Mouse (Mus musculus) embryonic facial prominence, embryonic 13.5 days (tissue): ENCODE data around the gene Orai3. TPM values are rescaled to one million over a fixed set of nuclear protein-coding genes. Genes with fewer than 3 reads are reported as not detected.

Source experiments
- ATAC-seq: fragments of 200-750 bp; cut with Nextera tagmentation; 2 replicates; pipeline ENCODE4 v1.8.0; 2017; ENCODE audit warnings: low read depth; ENCODE audit not compliant: insufficient number of reproducible peaks, insufficient read depth, low FRiP score, low TSS enrichment
- H3K27ac ChIP-seq: fragments of 300-500 bp; sonication (generic); 2 replicates; pipeline ENCODE4 v1.5.1; 2015; ENCODE audit warnings: moderate library complexity, mild to moderate bottlenecking, inconsistent platforms
- H3K27me3 ChIP-seq: fragments of 300-500 bp; sonication (generic); 2 replicates; pipeline ENCODE4 v1.6.1; 2015; ENCODE audit warnings: mild to moderate bottlenecking, inconsistent platforms
- H3K36me3 ChIP-seq: fragments of 300-500 bp; sonication (generic); 2 replicates; pipeline ENCODE4 v1.6.1; 2015; ENCODE audit warnings: mild to moderate bottlenecking, inconsistent platforms
- H3K4me1 ChIP-seq: fragments of 300-500 bp; sonication (generic); 2 replicates; pipeline ENCODE4 v1.6.1; 2015; ENCODE audit warnings: inconsistent platforms
- H3K4me2 ChIP-seq: fragments of 300-500 bp; sonication (generic); 2 replicates; pipeline ENCODE4 v1.6.1; 2015; ENCODE audit warnings: moderate library complexity, mild to moderate bottlenecking, inconsistent platforms
- H3K4me3 ChIP-seq: fragments of 300-500 bp; sonication (generic); 2 replicates; pipeline ENCODE4 v1.5.1; 2015; ENCODE audit warnings: mild to moderate bottlenecking, inconsistent platforms
- H3K9ac ChIP-seq: fragments of 300-500 bp; sonication (generic); 2 replicates; pipeline ENCODE4 v1.6.1; 2015; ENCODE audit warnings: mild to moderate bottlenecking, inconsistent platforms
- H3K9me3 ChIP-seq: fragments of 300-500 bp; sonication (generic); 2 replicates; pipeline ENCODE4 v1.6.1; 2016; ENCODE audit warnings: inconsistent platforms
- WGBS: fragments of 180-500 bp; shearing (Covaris S2); methylation state at CpG from one replicate; pipeline ENCODE4 v1.1.7; 2015; ENCODE audit warnings: mixed read lengths; 5-methylcytosine and 5-hydroxymethylcytosine counted together
- polyA plus RNA-seq: library from polyadenylated mRNA; unstranded; fragments of >200 nt; fragmentation: Nextera tagmentation; extraction: Ambion mirVana; gene quantifications from 2 replicates; pipeline ENCODE4 v1.2.1, GENCODE M21; 2015

Orai3 gene
- polyA plus RNA-seq, 1 experiment from 2014 or later: 16.4 TPM

GRCm38 (mm10) chr7:127747559-127748234 lies 21.9 kb upstream of the Orai3 start:
- 32% methylated on average over 6 of the region's 6 CpGs for WGBS
- peaks cover 29% of the 10 kb centered on the region for H3K4me1 ChIP-seq
- peak overlapping the region; percentile 92 for H3K27ac ChIP-seq
- H3K4me3 ChIP-seq: peak overlapping the region; percentile 88
- peaks cover 50% of the 10 kb centered on the region for H3K36me3 ChIP-seq
- ATAC-seq: no peak
- H3K4me2 ChIP-seq: peak overlapping the region; percentile 85
- peak overlapping the region; percentile 93 for H3K9ac ChIP-seq
- no peaks in the 10 kb centered on the region for H3K9me3 ChIP-seq
- H3K27me3 ChIP-seq: no peaks in the 10 kb centered on the region

- H3K27me3 ChIP-seq: no peaks in the 10 kb centered on the region
- H3K4me2 ChIP-seq: peak overlapping the region; percentile 85
- peak overlapping the region; percentile 93; the same call in 1 of the 2 replicates for H3K9ac ChIP-seq
- H3K4me3 ChIP-seq: peak overlapping the region; percentile 88
- WGBS: 93% methylated on average over 28 of the region's 28 CpGs
- H3K9me3 ChIP-seq: no peaks in the 10 kb centered on the region
- H3K36me3 ChIP-seq: peaks cover 55% of the 10 kb centered on the region
- ATAC-seq: no peak
- H3K4me1 ChIP-seq: peaks cover 34% of the 10 kb centered on the region
- H3K27ac ChIP-seq: no peak overlapping the region
Observed at GRCm38 (mm10) chr7:127748235-127748560, 21.4 kb upstream of the Orai3 start.

GRCm38 (mm10) chr7:127750131-127751127 lies 19.2 kb upstream of the Orai3 start:
- no peak overlapping the region; the same call in 1 of the 2 replicates for H3K4me2 ChIP-seq
- no peak overlapping the region for H3K4me3 ChIP-seq
- no peaks in the 10 kb centered on the region for H3K27me3 ChIP-seq
- H3K9me3 ChIP-seq: no peaks in the 10 kb centered on the region
- no peak for ATAC-seq
- no peak overlapping the region; the same call in none of the 2 replicates for H3K9ac ChIP-seq
- peaks cover 77% of the 10 kb centered on the region for H3K36me3 ChIP-seq
- no peak overlapping the region for H3K27ac ChIP-seq
- peaks cover 36% of the 10 kb centered on the region for H3K4me1 ChIP-seq
- WGBS: 81% methylated on average over 19 of the region's 19 CpGs

GRCm38 (mm10) chr7:127751619-127752018 lies 18.0 kb upstream of the Orai3 start:
- Histone ChIP-seq H3K4me2 (no peak overlapping the region), H3K9ac (0 out of 2 replicates have a peak overlapping the region, but pooled peaks have one; percentile 16), H3K27ac (no peak overlapping the region), H3K4me3 (no peak overlapping the region; the same call in 1 of the 2 replicates), H3K36me3 (peaks cover 88% of the 10 kb centered on the region), H3K4me1 (peaks cover 45% of the 10 kb centered on the region), H3K27me3 (no peaks in the 10 kb centered on the region), H3K9me3 (no peaks in the 10 kb centered on the region)
- no peak for ATAC-seq
- 93% methylated on average over 5 of the region's 5 CpGs for WGBS

GRCm38 (mm10) chr7:127752069-127752468 lies 17.5 kb upstream of the Orai3 start:
- 95% methylated on average over 27 of the region's 27 CpGs for WGBS
- peaks cover 93% of the 10 kb centered on the region for H3K36me3 ChIP-seq
- no peaks in the 10 kb centered on the region for H3K9me3 ChIP-seq
- ATAC-seq: no peak
- no peaks in the 10 kb centered on the region for H3K27me3 ChIP-seq
- H3K4me2 ChIP-seq: no peak overlapping the region
- H3K9ac ChIP-seq: 0 out of 2 replicates have a peak overlapping the region, but pooled peaks have one; percentile 16
- no peak overlapping the region for H3K27ac ChIP-seq
- H3K4me3 ChIP-seq: no peak overlapping the region; the same call in 1 of the 2 replicates
- peaks cover 46% of the 10 kb centered on the region for H3K4me1 ChIP-seq

- peaks cover 35% of the 10 kb centered on the region for H3K4me1 ChIP-seq
- H3K4me3 ChIP-seq: no peak overlapping the region
- no peaks in the 10 kb centered on the region for H3K9me3 ChIP-seq
- no peak overlapping the region for H3K4me2 ChIP-seq
- ATAC-seq: no peak
- no peaks in the 10 kb centered on the region for H3K27me3 ChIP-seq
- H3K9ac ChIP-seq: peak overlapping the region; percentile 32; the same call in 1 of the 2 replicates
- H3K36me3 ChIP-seq: peaks cover 99% of the 10 kb centered on the region
- 52% methylated on average over 5 of the region's 5 CpGs for WGBS
- H3K27ac ChIP-seq: no peak overlapping the region
Observed at GRCm38 (mm10) chr7:127753158-127753557, 16.5 kb upstream of the Orai3 start.

GRCm38 (mm10) chr7:127753741-127754140 lies 15.9 kb upstream of the Orai3 start:
- Histone ChIP-seq H3K27ac (no peak overlapping the region), H3K4me2 (no peak overlapping the region), H3K9me3 (no peaks in the 10 kb centered on the region), H3K36me3 (peaks cover 99% of the 10 kb centered on the region), H3K4me3 (no peak overlapping the region), H3K9ac (0 out of 2 replicates have a peak overlapping the region, but pooled peaks have one; percentile 57), H3K4me1 (peaks cover 36% of the 10 kb centered on the region), H3K27me3 (no peaks in the 10 kb centered on the region)
- ATAC-seq: no peak
- WGBS: 89% methylated on average over 7 of the region's 7 CpGs

- ATAC-seq: no peak
- H3K4me3 ChIP-seq: no peak overlapping the region
- WGBS: 16% methylated on average over 6 of the region's 6 CpGs
- H3K27me3 ChIP-seq: no peaks in the 10 kb centered on the region
- peaks cover 36% of the 10 kb centered on the region for H3K4me1 ChIP-seq
- H3K9ac ChIP-seq: peak overlapping the region; percentile 44; the same call in 1 of the 2 replicates
- peaks cover 84% of the 10 kb centered on the region for H3K36me3 ChIP-seq
- 0 out of 2 replicates have a peak overlapping the region, but pooled peaks have one; percentile 20 for H3K4me2 ChIP-seq
- peak overlapping the region; percentile 12; the same call in 1 of the 2 replicates for H3K27ac ChIP-seq
- no peaks in the 10 kb centered on the region for H3K9me3 ChIP-seq
Observed at GRCm38 (mm10) chr7:127759716-127760115, 9.9 kb upstream of the Orai3 start.

GRCm38 (mm10) chr7:127760478-127760877 lies 9.1 kb upstream of the Orai3 start:
- Histone ChIP-seq H3K4me1 (peaks cover 36% of the 10 kb centered on the region), H3K9ac (no peak overlapping the region), H3K9me3 (no peaks in the 10 kb centered on the region), H3K27me3 (no peaks in the 10 kb centered on the region), H3K36me3 (peaks cover 84% of the 10 kb centered on the region), H3K27ac (0 out of 2 replicates have a peak overlapping the region, but pooled peaks have one; percentile 16), H3K4me2 (no peak overlapping the region), H3K4me3 (no peak overlapping the region)
- 88% methylated on average over 3 of the region's 3 CpGs for WGBS
- ATAC-seq: no peak

- H3K27ac ChIP-seq: no peak overlapping the region
Observed at GRCm38 (mm10) chr7:127761026-127761425, 8.6 kb upstream of the Orai3 start.

GRCm38 (mm10) chr7:127763642-127764041 lies 6.0 kb upstream of the Orai3 start:
- no peaks in the 10 kb centered on the region for H3K9me3 ChIP-seq
- 86% methylated on average over 4 of the region's 4 CpGs for WGBS

More at GRCm38 (mm10) chr7:127761026-127761425, 8.6 kb upstream of the Orai3 start:
- Histone ChIP-seq H3K4me3 (no peak overlapping the region), H3K4me1 (peaks cover 33% of the 10 kb centered on the region), H3K36me3 (peaks cover 84% of the 10 kb centered on the region), H3K27me3 (no peaks in the 10 kb centered on the region), H3K9ac (no peak overlapping the region), H3K4me2 (no peak overlapping the region), H3K9me3 (no peaks in the 10 kb centered on the region)
- 43% methylated on average over 7 of the region's 7 CpGs for WGBS
- no peak; the same call in 1 of the 2 replicates for ATAC-seq

More at GRCm38 (mm10) chr7:127763642-127764041, 6.0 kb upstream of the Orai3 start:
- H3K4me1 ChIP-seq: peaks cover 29% of the 10 kb centered on the region
- H3K27me3 ChIP-seq: no peaks in the 10 kb centered on the region
- H3K4me2 ChIP-seq: no peak overlapping the region
- H3K27ac ChIP-seq: no peak overlapping the region
- no peak for ATAC-seq
- H3K4me3 ChIP-seq: no peak overlapping the region
- H3K36me3 ChIP-seq: peaks cover 83% of the 10 kb centered on the region
- no peak overlapping the region for H3K9ac ChIP-seq
